Mouse (Mus musculus) spleen, adult 2 months (tissue): ENCODE data around the gene Qrsl1. TPM values are rescaled to one million over a fixed set of nuclear protein-coding genes. Genes with fewer than 3 reads are reported as not detected.
"Not testable (repeated sequence)": the region's sequence is repeated elsewhere in the genome, so short reads cannot be mapped to it uniquely, and the experiment has no call there.

ENCODE experiments used
- DNase-seq, 2 experiments: peaks; one replicate each; pipeline versions ENCODE4 v3.0.0 to v3.0.0-alpha.2; 2012 to 2021; ENCODE audit warnings: low spot score in 2 of 2, low read depth in 1 of 2
- H3K27ac ChIP-seq: fragments of 200-500 bp; 2 replicates; pipeline ENCODE4 v1.5.1; 2012; ENCODE audit warnings: low read length, inconsistent platforms; ENCODE audit not compliant: insufficient read depth
- H3K27me3 ChIP-seq: fragments of 200-500 bp; 2 replicates; pipeline ENCODE4 v1.6.1; 2012; ENCODE audit warnings: mild to moderate bottlenecking, moderate library complexity, low read length, inconsistent platforms; ENCODE audit not compliant: control insufficient read depth, insufficient read depth
- H3K36me3 ChIP-seq: fragments of 200-500 bp; 2 replicates; pipeline ENCODE4 v1.6.1; 2012; ENCODE audit warnings: mild to moderate bottlenecking, low read length, inconsistent platforms; ENCODE audit not compliant: control insufficient read depth, insufficient read depth
- H3K4me1 ChIP-seq: fragments of 200-500 bp; 2 replicates; pipeline ENCODE4 v1.6.1; 2011; ENCODE audit warnings: inconsistent platforms; ENCODE audit not compliant: control insufficient read depth, insufficient read depth, insufficient read length
- H3K4me3 ChIP-seq: fragments of 200-500 bp; 2 replicates; pipeline ENCODE4 v1.5.1; 2011; ENCODE audit warnings: mild to moderate bottlenecking, inconsistent platforms; ENCODE audit not compliant: insufficient read depth, insufficient read length; ENCODE audit errors: extremely low read depth
- CTCF ChIP-seq: fragments of 200-500 bp; IDR thresholded peaks from 2 replicates; pipeline ENCODE4 v1.5.1; 2011; ENCODE audit warnings: mild to moderate bottlenecking, inconsistent platforms; ENCODE audit not compliant: insufficient read depth, insufficient read length, insufficient replicate concordance; ENCODE audit errors: extremely low read depth
- POLR2A ChIP-seq: fragments of 200-500 bp; IDR thresholded peaks from 2 replicates; pipeline ENCODE4 v1.6.1; 2011; ENCODE audit warnings: low read depth, low read length, inconsistent platforms
- WGBS: fragments of 180-500 bp; shearing (Covaris S2); methylation state at CpG from one replicate; pipeline ENCODE4 v1.1.7; 2018; 5-methylcytosine and 5-hydroxymethylcytosine counted together
- polyA plus RNA-seq: library from polyadenylated mRNA; depleted of rRNA; stranded (reverse); fragments of >200 nt; gene quantifications from 2 replicates; pipeline ENCODE4 v1.2.3, GENCODE M21; 2012; rRNA removed

Gene Qrsl1
- polyA plus RNA-seq, result 9.0 and 9.4 TPM in 2 replicates

GRCm38 (mm10) chr10:43901578-43902194 is at the start of gene Qrsl1, which contains the start of gene Rtn4ip1:
Qrsl1 (minus strand) TSS chr10:43901745.
Rtn4ip1 (plus strand) TSS chr10:43901807.
- WGBS, result under 1% methylated on average over 40 of the region's 40 CpGs
- no peaks in the 10 kb centered on the region for H3K27me3 ChIP-seq
- H3K36me3 ChIP-seq, result 0 out of 2 replicates have a peak, but pooled peaks cover 2% of the 10 kb centered on the region
- TF ChIP-seq POLR2A, result peak; percentile 29; the same call in 1 of the 2 replicates
- TF ChIP-seq CTCF, result no peak
- H3K4me1 ChIP-seq, result peaks cover 12% of the 10 kb centered on the region
- peak; percentile 83 to 90 for DNase-seq
- peak within 1 kb of the TSS; percentile 66 for H3K27ac ChIP-seq
- peak within 1 kb of the TSS; percentile 89 for H3K4me3 ChIP-seq

GRCm38 (mm10) chr10:43945435-43945834 is 43.9 kb upstream of the Qrsl1 start:
- no peaks in the 10 kb centered on the region for H3K4me1 ChIP-seq
- WGBS, result 88% methylated on average over 4 of the region's 4 CpGs
- no peak overlapping the region for H3K4me3 ChIP-seq
- no peak for TF ChIP-seq CTCF
- TF ChIP-seq POLR2A, result no peak
- no peaks in the 10 kb centered on the region for H3K27me3 ChIP-seq
- H3K36me3 ChIP-seq, result peaks cover 11% of the 10 kb centered on the region
- DNase-seq, result no peak
- H3K27ac ChIP-seq, result no peak overlapping the region

- DNase-seq, result no peak
- H3K4me3 ChIP-seq, result no peak overlapping the region
- 81% methylated on average over 4 of the region's 4 CpGs for WGBS
- no peaks in the 10 kb centered on the region for H3K27me3 ChIP-seq
- TF ChIP-seq CTCF (no peak), POLR2A (no peak)
- no peaks in the 10 kb centered on the region for H3K4me1 ChIP-seq
- no peak overlapping the region for H3K27ac ChIP-seq
- peaks cover 12% of the 10 kb centered on the region for H3K36me3 ChIP-seq
These were observed 42.2 kb upstream of the Qrsl1 start for GRCm38 (mm10) chr10:43943736-43944135.

- Histone ChIP-seq H3K4me1 (no peaks in the 10 kb centered on the region), H3K27me3 (no peaks in the 10 kb centered on the region), H3K27ac (no peak overlapping the region), H3K4me3 (no peak overlapping the region), H3K36me3 (peaks cover 12% of the 10 kb centered on the region)
- TF ChIP-seq CTCF (no peak), POLR2A (no peak)
- no peak for DNase-seq
- WGBS, result 92% methylated on average over 6 of the region's 6 CpGs
These were observed 37.7 kb upstream of the Qrsl1 start for GRCm38 (mm10) chr10:43939136-43939662.

GRCm38 (mm10) chr10:43928596-43928995 is 27.1 kb upstream of the Qrsl1 start:
- no peak overlapping the region for H3K4me3 ChIP-seq
- WGBS, result 88% methylated on average over 5 of the region's 5 CpGs
- TF ChIP-seq CTCF (no peak), POLR2A (no peak)
- H3K27ac ChIP-seq, result no peak overlapping the region
- no peak for DNase-seq
- H3K36me3 ChIP-seq, result peaks cover 7% of the 10 kb centered on the region; the same call in 1 of the 2 replicates
- H3K27me3 ChIP-seq, result no peaks in the 10 kb centered on the region
- 0 out of 2 replicates have a peak, but pooled peaks cover 4% of the 10 kb centered on the region for H3K4me1 ChIP-seq

GRCm38 (mm10) chr10:43927736-43928135 is 26.2 kb upstream of the Qrsl1 start:
- Histone ChIP-seq H3K4me1 (0 out of 2 replicates have a peak, but pooled peaks cover 4% of the 10 kb centered on the region), H3K27ac (no peak overlapping the region), H3K4me3 (no peak overlapping the region), H3K27me3 (no peaks in the 10 kb centered on the region), H3K36me3 (peaks cover 6% of the 10 kb centered on the region; the same call in 1 of the 2 replicates)
- WGBS, result 74% methylated on average over 8 of the region's 8 CpGs
- no peak for DNase-seq
- TF ChIP-seq CTCF (no peak), POLR2A (no peak)

GRCm38 (mm10) chr10:43925776-43926175 is 24.2 kb upstream of the Qrsl1 start:
- H3K27me3 ChIP-seq, H3K36me3 ChIP-seq, DNase-seq, H3K4me3 ChIP-seq, H3K4me1 ChIP-seq, H3K27ac ChIP-seq: not testable (repeated sequence)
- 90% methylated on average over 9 of the region's 9 CpGs for WGBS
